Mouse (Mus musculus) kidney, adult 2 months (tissue): ENCODE measurements around the gene Hexim2.

Source experiments
- CTCF ChIP-seq: fragments of 200-500 bp; conservative IDR thresholded peaks from 2 replicates; pipeline ENCODE4 v1.5.1; 2011; ENCODE audit warnings: low read depth, mild to moderate bottlenecking, control low read depth, low read length, moderate library complexity, mixed read lengths; ENCODE audit not compliant: insufficient read depth, insufficient read length
- POLR2A ChIP-seq: fragments of 200-500 bp; IDR thresholded peaks from one replicate; pipeline ENCODE4 v1.6.1; 2011; ENCODE audit warnings: low read depth, low read length, control low read depth

DNA sequence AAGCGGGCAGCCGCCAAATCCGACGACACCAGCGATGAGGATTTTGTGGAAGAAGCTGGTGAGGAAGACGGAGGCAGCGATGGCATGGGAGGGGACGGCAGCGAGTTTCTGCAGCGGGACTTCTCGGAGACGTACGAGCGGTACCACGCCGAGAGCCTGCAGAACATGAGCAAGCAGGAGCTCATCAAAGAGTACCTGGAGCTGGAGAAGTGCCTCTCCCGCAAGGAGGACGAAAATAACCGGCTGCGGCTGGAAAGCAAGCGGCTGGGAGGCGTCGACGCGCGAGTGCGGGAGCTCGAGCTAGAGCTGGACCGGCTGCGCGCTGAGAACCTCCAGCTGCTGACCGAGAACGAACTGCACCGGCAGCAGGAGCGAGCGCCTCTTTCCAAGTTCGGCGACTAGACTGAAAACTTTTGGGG lies 14.6 kb upstream of the Hexim2 start:
- TF ChIP-seq CTCF = no peak
- no peak for TF ChIP-seq POLR2A
